Mouse (Mus musculus) heart, embryonic 14.5 days (tissue): ENCODE measurements around the gene Cep97. TPM values are rescaled to one million over a fixed set of nuclear protein-coding genes. Genes with fewer than 3 reads are reported as not detected.

Experiments
- ATAC-seq: fragments of 200-750 bp; cut with Nextera tagmentation; 2 replicates; pipeline ENCODE4 v1.8.0; 2017; ENCODE audit warnings: low read depth, moderate TSS enrichment; ENCODE audit not compliant: insufficient number of reproducible peaks, insufficient read depth, low FRiP score
- H3K27ac ChIP-seq, 2 experiments: fragments of 200-500 bp in 1 of 2; fragments of 300-500 bp in 1 of 2; sonication (generic) in 1 of 2; replicated peaks in 1 of 2; 2 replicates each; pipeline ENCODE4 v1.5.1; 2012 to 2014; ENCODE audit warnings: low read depth in 2 of 2, low read length in 2 of 2, control low read depth in 1 of 2, mild to moderate bottlenecking in 1 of 2, mixed read lengths in 1 of 2; ENCODE audit not compliant: control insufficient read depth in 1 of 2, insufficient read depth in 1 of 2
- H3K27me3 ChIP-seq: fragments of 300-500 bp; sonication (generic); 2 replicates; pipeline ENCODE4 v1.6.1; 2014; ENCODE audit warnings: mild to moderate bottlenecking, low read length, control low read depth; ENCODE audit not compliant: control insufficient read depth, insufficient read depth
- H3K36me3 ChIP-seq: fragments of 300-500 bp; sonication (generic); 2 replicates; pipeline ENCODE4 v1.6.1; 2014; ENCODE audit warnings: mild to moderate bottlenecking, control low read depth, low read length, mixed read lengths; ENCODE audit not compliant: control insufficient read depth, insufficient read depth
- H3K4me1 ChIP-seq, 2 experiments: fragments of 200-500 bp in 1 of 2; fragments of 300-500 bp in 1 of 2; sonication (generic) in 1 of 2; 2 replicates each; pipeline ENCODE4 v1.6.1; 2012 to 2014; ENCODE audit warnings: low read length in 2 of 2, control low read depth in 1 of 2, mixed read lengths in 1 of 2; ENCODE audit not compliant: control insufficient read depth in 2 of 2, insufficient read depth in 2 of 2
- H3K4me2 ChIP-seq: fragments of 300-500 bp; sonication (generic); 2 replicates; pipeline ENCODE4 v1.6.1; 2014; ENCODE audit warnings: mild to moderate bottlenecking, low read length
- H3K4me3 ChIP-seq, 2 experiments: fragments of 200-500 bp in 1 of 2; fragments of 300-500 bp in 1 of 2; sonication (generic) in 1 of 2; 2 replicates each; pipeline ENCODE4 v1.5.1; 2012 to 2014; ENCODE audit warnings: low read length in 2 of 2, mild to moderate bottlenecking in 2 of 2, control low read depth in 1 of 2, low read depth in 1 of 2, moderate library complexity in 1 of 2; ENCODE audit not compliant: control insufficient read depth in 1 of 2, insufficient read depth in 1 of 2
- H3K9ac ChIP-seq: fragments of 300-500 bp; sonication (generic); 2 replicates; pipeline ENCODE4 v1.6.1; 2014; ENCODE audit warnings: mild to moderate bottlenecking, low read length
- H3K9me3 ChIP-seq: fragments of 300-500 bp; sonication (generic); 2 replicates; pipeline ENCODE4 v1.6.1; 2016; ENCODE audit warnings: low read length, control low read depth; ENCODE audit not compliant: control insufficient read depth
- WGBS: fragments of 180-500 bp; shearing (Covaris S2); extraction: QIAGEN DNeasy Blood & Tissue Kit; methylation state at CpG from one replicate; pipeline ENCODE4 v1.1.7; 2014; 5-methylcytosine and 5-hydroxymethylcytosine counted together
- polyA plus RNA-seq: library from polyadenylated mRNA; unstranded; fragments of >200 nt; fragmentation: Nextera tagmentation; extraction: Ambion mirVana; gene quantifications from 2 replicates; pipeline ENCODE4 v1.2.1, GENCODE M21; 2014

The Cep97 gene
- polyA plus RNA-seq, 1 experiment from 2014 or later = 11.8 TPM

DNA sequence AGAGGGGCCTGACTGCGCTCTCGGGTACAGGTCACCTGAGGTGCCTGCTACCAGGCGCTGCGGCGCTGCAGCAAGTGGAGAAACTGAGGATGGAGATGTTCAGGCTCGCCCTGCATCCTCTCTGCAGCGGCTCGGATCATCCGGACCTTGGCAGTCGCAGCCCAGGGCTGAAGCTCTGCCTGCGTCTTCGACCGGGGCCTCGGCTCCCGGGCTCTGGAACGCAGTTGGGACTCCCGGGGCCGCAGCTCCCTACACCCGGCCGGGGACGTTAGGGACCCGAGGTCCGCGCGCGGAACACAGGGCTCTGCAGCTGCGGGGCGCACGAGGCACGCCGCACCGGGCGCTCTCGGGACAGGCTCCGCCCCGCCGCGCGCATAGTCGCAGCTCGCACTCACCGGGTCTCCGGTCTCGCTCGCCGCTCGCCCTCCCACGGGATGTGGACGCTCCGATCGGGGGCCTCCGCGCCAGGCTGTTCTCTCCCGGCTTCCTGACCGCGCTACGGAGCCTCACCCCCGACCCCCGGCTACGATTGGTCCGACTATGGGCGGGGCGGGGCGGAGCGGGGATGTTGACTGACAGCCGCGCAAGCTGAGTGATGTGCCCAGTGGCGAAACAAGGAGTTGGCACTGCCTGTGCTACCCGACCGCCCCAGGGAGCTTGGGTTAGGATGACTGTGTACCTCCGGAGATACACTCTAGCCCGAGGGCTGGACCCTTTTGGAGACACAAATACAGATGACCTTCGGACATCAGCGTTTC lies 39.6 kb downstream of the Cep97 start, which contains the start of gene Nxpe3:
TSS of gene Nxpe3 (minus strand) at position 393 of the 758 bp plus-strand sequence.
- Histone ChIP-seq H3K27ac (peak within 1 kb of the TSS; percentile 41 to 73), H3K36me3 (no peaks in the 10 kb centered on the region), H3K27me3 (no peaks in the 10 kb centered on the region), H3K4me2 (peak within 1 kb of the TSS; percentile 93), H3K9ac (peak within 1 kb of the TSS; percentile 78), H3K9me3 (no peaks in the 10 kb centered on the region), H3K4me1 (peaks cover 9 to 14% of the 10 kb centered on the region in 2 experiments), H3K4me3 (peak within 1 kb of the TSS; percentile 78 to 81)
- ATAC-seq = peak; percentile 92
- WGBS = under 1% methylated on average over 69 of the region's 74 CpGs

DNA sequence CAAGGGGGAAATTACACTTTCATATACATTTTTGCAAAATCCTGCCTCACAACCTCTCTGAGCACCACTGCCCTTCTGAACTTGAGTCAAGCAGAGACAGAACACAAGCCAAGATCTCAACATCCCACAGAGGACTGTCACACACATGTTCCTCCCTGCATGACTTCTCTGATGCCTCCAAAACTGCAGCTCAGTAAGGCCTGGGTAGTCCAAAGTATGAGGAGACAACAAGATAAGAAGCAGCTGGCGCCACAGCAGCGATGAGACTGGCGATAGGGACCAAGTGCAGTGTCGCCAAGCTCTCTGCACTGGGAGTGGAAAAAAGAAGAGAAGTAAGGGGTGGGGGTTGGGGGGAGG lies 40.1 kb downstream of the Cep97 start:
- Histone ChIP-seq H3K27ac (peak overlapping the region in 1 of 2 experiments; percentile 73; a peak in 2 of 4 replicates), H3K9ac (peak overlapping the region; percentile 78), H3K4me2 (peak overlapping the region; percentile 93), H3K36me3 (no peaks in the 10 kb centered on the region), H3K4me3 (peak overlapping the region; percentile 78 to 81), H3K27me3 (no peaks in the 10 kb centered on the region), H3K9me3 (no peaks in the 10 kb centered on the region), H3K4me1 (peaks cover 9 to 14% of the 10 kb centered on the region in 2 experiments)
- 0% methylated on average over 4 of the region's 4 CpGs for WGBS
- ATAC-seq = no peak

GRCm38 (mm10) chr16:55893410-55894107 lies 41.1 kb downstream of the Cep97 start:
- Histone ChIP-seq H3K27ac (no peak overlapping the region), H3K4me3 (no peak overlapping the region)
- WGBS = 38% methylated on average over 8 of the region's 8 CpGs

GRCm38 (mm10) chr16:55892484-55892883 lies 42.2 kb downstream of the Cep97 start:
- ATAC-seq = no peak
- Histone ChIP-seq H3K4me1 (peaks cover 4 to 7% of the 10 kb centered on the region in 2 experiments), H3K27me3 (no peaks in the 10 kb centered on the region), H3K27ac (no peak overlapping the region), H3K9ac (no peak overlapping the region), H3K4me2 (no peak overlapping the region), H3K36me3 (no peaks in the 10 kb centered on the region), H3K9me3 (no peaks in the 10 kb centered on the region), H3K4me3 (no peak overlapping the region)
- WGBS = 66% methylated on average over 7 of the region's 7 CpGs

More at GRCm38 (mm10) chr16:55893410-55894107, 41.1 kb downstream of the Cep97 start:
- H3K4me1 ChIP-seq = peaks cover 7 to 11% of the 10 kb centered on the region in 2 experiments
- no peaks in the 10 kb centered on the region for H3K36me3 ChIP-seq
- H3K9me3 ChIP-seq = no peaks in the 10 kb centered on the region
- H3K9ac ChIP-seq = 0 out of 2 replicates have a peak overlapping the region, but pooled peaks have one; percentile 34
- no peaks in the 10 kb centered on the region for H3K27me3 ChIP-seq
- no peak for ATAC-seq
- no peak overlapping the region for H3K4me2 ChIP-seq

GRCm38 (mm10) chr16:55891346-55891745 lies 43.3 kb downstream of the Cep97 start:
- H3K27ac ChIP-seq = no peak overlapping the region
- no peaks in the 10 kb centered on the region for H3K36me3 ChIP-seq
- WGBS = 89% methylated on average over 7 of the region's 7 CpGs
- no peak overlapping the region for H3K4me3 ChIP-seq
- H3K4me1 ChIP-seq = peaks cover 4 to 7% of the 10 kb centered on the region in 2 experiments
- no peaks in the 10 kb centered on the region for H3K9me3 ChIP-seq
- H3K4me2 ChIP-seq = no peak overlapping the region
- H3K9ac ChIP-seq = no peak overlapping the region
- ATAC-seq = no peak
- no peaks in the 10 kb centered on the region for H3K27me3 ChIP-seq

DNA sequence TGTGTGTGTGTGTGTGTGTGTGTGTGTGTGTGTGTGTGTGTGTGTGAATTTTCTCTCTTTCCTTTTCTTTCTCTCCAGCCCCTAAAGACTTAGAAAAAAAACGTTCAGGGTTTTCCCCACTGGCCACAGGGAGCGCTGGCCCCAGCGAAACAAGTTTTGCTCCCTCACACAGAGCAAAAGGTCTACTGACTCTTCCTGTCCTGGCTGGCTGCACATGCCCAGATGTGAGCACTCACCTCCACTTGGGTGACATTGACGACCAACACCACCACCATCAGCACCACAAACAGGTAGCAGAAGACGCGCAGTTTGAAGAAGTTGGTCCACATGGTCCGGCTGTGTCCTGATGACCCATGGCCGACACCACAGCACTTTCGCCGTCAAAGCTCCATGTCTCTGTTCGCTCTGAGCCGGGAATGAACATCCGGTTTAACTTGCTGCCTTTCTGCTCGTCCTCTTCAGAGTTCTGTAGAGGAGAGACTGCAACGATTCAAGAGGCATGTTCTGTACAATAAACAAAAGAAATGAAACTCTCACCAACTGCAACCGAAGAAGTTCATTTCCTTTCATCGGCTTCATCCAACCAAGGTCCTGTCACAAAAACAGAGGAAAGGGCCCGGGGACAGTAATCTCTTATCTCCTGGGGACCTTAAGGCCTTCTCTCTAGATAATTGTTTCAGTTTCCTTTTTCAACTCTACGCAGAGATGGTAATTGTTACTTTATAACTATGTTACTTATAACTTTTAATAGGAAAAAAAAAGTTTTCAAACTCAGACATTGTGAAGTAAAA lies 44.1 kb downstream of the Cep97 start:
- H3K4me1 ChIP-seq = peaks cover 4 to 7% of the 10 kb centered on the region in 2 experiments
- no peak for ATAC-seq
- peak overlapping the region in 1 of 2 experiments; percentile 63; a peak in 1 of 4 replicates for H3K27ac ChIP-seq
- 79% methylated on average over 19 of the region's 19 CpGs for WGBS
- H3K4me3 ChIP-seq = no peak overlapping the region
- H3K9ac ChIP-seq = no peak overlapping the region
- no peak overlapping the region for H3K4me2 ChIP-seq
- H3K27me3 ChIP-seq = no peaks in the 10 kb centered on the region
- H3K36me3 ChIP-seq = no peaks in the 10 kb centered on the region
- H3K9me3 ChIP-seq = no peaks in the 10 kb centered on the region

GRCm38 (mm10) chr16:55889451-55889850 lies 45.2 kb downstream of the Cep97 start:
- WGBS = 92% methylated on average over 3 of the region's 3 CpGs
- Histone ChIP-seq H3K9me3 (no peaks in the 10 kb centered on the region), H3K4me2 (no peak overlapping the region), H3K27ac (no peak overlapping the region), H3K27me3 (no peaks in the 10 kb centered on the region), H3K4me3 (no peak overlapping the region), H3K9ac (no peak overlapping the region), H3K4me1 (peaks cover 2 to 7% of the 10 kb centered on the region in 2 experiments), H3K36me3 (no peaks in the 10 kb centered on the region)
- ATAC-seq = no peak
